Mouse (Mus musculus) right cerebral cortex, postnatal 25 days (tissue): Measurements from ENCODE around the gene Psmb9.
"Not testable (repeated sequence)": the region's sequence is repeated elsewhere in the genome, so short reads cannot be mapped to it uniquely, and the experiment has no call there.

Experiments used
- DNase-seq: peaks from one replicate; pipeline ENCODE4 v3.0.0; 2022

Psmb9 gene

DNA sequence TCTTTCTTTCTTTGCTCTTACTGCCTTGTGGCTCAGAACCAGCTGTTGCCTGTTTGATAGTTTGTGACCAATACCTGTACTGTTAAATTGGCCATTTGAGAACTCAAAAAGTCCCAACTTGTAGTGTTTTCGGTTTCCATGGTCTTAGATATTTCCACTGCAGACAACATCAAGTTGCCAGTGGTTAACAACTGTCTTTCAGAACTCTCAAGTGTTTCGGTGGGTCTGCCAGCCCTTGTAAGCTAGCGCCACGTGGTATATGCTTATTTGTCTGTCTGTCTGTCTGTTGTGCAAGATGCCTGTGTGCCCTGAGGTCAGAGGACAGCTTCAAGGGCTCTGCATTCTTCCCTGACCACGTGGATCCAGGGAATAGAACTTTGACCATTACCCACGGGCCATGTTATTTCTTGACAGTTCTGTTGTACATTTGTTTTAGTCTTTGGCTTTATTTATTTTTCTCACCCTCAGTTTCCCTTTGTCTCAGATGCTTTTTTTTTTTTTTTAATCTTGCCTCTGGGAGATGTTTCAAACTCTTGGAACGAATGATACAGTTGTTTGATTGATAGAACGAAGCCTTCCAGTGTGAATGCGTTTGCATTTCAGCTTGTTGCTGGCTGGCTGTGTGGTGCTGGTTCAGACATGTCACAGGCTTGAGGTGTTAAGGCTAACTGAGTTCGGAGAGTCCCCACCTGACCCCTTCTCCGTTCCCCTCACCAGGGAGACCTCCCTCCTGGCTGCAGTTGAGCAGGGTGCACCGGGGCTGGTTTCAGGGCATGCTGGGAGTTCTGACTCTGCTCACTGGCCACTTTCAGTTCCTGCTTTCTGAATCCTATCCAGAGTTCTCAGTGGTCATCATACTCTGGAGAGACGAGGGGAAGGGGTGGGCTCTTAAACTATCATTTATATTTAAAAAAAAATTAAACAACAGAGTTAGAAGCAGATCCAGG is 7.4 kb downstream of the Psmb9 start:
- no peak for DNase-seq

GRCm38 (mm10) chr17:34179019-34179418 is 8.5 kb downstream of the Psmb9 start:
- DNase-seq = no peak

- DNase-seq = no peak
These were observed 10.4 kb downstream of the Psmb9 start for GRCm38 (mm10) chr17:34177179-34177578.

GRCm38 (mm10) chr17:34174075-34174474 is 13.5 kb downstream of the Psmb9 start:
- DNase-seq = no peak

DNA sequence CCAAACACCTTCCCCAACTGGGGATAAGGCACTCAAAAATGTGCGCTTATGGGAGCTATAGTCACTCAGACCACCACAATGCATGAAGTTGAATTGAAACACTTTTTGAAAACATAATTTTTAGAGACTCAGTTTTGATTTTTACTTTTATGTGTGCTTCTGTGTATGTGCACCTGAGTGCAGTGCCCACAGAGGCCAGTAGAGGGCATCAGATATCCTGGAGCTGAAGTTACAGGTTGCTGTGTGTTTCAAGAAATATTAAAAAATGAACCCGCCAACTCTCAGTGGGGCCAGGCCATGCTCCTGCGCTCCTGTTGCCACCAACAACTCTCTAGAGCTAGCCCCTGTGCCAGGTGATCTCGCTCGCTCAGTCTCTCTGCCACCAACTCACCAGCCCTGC is 15.0 kb downstream of the Psmb9 start:
- no peak for DNase-seq

GRCm38 (mm10) chr17:34170877-34171498 is 16.6 kb downstream of the Psmb9 start:
- DNase-seq = peak; percentile 52

DNA sequence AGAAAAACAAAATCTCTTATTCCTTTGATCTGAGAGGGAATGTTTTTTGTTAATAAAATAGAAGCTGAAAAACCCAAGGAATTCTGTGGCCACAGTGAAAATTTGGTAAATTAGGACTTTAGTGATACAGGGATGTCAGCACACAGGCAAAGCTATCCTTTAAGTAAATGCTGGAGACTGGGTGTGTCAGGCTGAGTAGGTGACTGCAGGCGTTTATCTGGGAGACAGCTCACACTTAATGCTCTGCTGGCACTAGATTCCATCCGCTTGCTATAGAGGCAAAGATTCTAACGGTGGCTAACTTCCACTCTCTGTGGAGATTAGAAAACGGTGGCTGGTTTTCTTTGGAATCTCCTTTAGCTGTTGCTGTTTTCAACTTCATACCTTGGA is 17.1 kb downstream of the Psmb9 start:
- DNase-seq = no peak

- no peak for DNase-seq
These were observed 18.3 kb downstream of the Psmb9 start for GRCm38 (mm10) chr17:34169279-34169678.

DNA sequence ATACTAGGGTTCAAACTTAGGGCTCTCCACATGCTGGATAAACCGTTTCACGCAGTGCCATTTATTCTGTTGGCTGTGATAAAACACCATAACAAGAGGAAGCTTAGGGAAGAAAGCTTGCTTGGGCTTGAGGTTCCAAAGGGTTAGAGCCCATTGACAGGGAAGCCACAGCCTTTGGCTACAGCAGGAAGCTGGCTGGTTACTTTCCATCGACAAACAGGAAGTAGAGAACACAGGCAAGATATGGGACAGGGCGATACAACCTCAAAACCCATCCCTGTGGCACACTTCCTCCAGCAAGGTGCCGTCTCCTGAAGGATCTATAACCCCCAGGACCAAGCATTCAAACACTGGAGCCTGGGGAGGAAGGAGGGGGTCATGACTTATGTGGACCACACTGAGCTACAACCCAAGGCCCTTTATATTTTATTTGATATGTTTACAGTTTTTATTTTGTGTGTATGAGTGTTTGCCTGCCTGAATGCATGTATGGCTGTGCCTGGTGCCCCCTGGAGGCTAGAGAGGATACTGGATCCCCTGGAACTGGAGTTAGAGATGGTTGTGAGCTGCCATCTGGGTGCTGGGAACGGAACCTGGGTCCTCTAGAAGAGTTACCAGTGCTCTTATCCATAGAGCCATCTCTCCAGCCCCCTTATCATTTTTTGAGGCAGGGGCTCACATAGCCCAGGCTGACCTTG is 22.4 kb downstream of the Psmb9 start:
- DNase-seq = no peak

DNA sequence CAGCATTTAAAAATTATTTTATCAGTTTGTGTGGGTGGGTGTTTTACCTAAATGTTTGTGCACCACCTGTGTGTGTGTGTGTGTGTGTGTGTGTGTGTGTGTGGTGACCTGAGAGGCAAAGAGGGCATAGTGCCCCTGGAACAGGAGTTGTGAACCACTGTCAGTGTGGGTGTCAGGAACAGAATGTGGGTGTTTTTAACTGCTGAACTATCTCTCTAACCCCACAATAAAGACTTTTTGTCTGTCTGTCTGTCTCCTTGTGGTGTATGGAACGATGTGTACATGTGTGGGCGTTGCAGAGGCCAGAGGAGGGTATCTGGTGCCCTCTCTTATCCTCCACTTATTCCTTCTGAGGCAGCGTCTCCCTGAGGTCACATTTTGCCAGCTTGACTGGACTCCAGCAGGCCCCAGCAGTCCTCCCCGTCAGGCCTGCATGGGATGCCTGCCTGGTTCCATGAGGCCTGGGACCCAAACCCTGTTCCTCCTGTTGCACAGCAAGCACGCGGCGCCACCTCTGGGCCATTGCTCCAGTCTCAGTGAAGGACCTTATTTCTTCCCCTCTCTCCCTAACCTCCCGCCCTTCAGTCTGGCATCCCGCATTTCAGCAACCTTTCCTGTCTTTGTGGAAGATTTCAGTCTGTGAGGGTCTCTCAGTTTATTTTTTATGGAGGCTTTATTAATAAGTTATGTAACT is 23.2 kb downstream of the Psmb9 start:
- no peak for DNase-seq

GRCm38 (mm10) chr17:34155534-34155933 is 32.0 kb downstream of the Psmb9 start:
- no peak for DNase-seq

DNA sequence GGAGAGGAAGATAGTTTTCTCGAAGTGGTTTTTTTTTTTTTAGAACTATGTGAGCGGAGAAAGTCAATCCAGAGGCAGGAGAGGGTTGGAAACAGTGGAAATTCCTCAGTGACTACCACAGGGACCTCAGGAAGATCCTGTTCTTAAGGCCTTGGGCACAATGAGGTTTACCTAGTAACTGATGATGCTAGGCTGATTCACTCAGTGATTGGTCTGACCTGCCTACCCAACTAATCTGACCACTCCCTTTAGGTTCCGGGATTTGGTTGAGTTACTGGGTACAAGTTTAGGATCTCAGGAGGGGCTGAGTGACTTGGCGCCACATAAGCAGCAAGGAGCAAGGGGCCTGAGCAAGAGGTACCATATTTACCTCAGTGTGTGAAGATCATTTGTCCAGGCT is 34.6 kb downstream of the Psmb9 start, which contains the start of gene H2-DMb1:
Gene H2-DMb1 (plus strand): TSS at position 150 of the 400 bp plus-strand sequence.
- no peak for DNase-seq

DNA sequence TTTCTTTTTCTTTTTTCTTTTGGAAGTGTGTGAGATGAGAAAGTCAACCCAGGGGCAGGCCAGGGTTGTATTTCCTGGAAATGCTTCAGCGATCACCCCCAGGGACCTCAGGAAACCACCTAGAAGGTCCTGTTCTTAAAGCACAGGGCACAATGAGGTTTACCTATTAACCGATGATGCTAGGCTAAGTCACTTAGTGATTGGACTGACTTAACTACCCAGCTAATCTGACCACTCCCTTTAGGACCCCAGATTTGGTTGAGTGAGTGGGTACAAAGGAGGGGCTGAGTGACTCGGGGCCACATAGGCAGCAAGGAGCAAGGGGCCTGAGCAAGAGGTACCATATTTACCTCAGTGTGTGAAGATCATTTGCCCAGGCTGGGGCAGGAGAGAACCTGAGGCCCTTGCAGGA is 42.6 kb downstream of the Psmb9 start:
- DNase-seq = no peak

- DNase-seq = not testable (repeated sequence)
These were observed 43.3 kb downstream of the Psmb9 start for GRCm38 (mm10) chr17:34144221-34144620.

GRCm38 (mm10) chr17:34143461-34143860 is 44.1 kb downstream of the Psmb9 start:
- DNase-seq = no peak

DNA sequence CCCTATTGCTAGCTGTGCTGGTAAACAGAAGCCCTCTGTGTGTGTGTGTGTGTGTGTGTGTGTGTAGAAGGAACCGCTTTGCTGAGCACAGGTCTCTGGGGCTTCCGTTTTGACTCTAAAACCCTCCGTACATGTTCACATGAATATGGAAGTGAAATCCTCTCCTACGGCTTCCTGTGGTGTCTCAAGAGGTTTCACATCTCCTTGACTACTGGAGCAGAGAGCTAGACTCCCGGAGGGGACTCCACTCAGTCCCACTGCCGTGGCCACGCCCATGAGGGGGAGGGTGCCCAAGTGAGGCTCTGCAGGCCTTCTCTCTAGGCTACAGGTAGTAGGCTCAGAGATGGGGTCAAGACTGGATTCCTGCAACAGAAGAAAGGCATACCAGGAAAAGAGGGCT is 44.5 kb downstream of the Psmb9 start, which contains the start of gene H2-DMb2:
Gene H2-DMb2 (plus strand): TSS at position 275 of the 400 bp plus-strand sequence.
- no peak for DNase-seq

- DNase-seq = no peak
These were observed 45.0 kb downstream of the Psmb9 start for GRCm38 (mm10) chr17:34142456-34143010.

DNA sequence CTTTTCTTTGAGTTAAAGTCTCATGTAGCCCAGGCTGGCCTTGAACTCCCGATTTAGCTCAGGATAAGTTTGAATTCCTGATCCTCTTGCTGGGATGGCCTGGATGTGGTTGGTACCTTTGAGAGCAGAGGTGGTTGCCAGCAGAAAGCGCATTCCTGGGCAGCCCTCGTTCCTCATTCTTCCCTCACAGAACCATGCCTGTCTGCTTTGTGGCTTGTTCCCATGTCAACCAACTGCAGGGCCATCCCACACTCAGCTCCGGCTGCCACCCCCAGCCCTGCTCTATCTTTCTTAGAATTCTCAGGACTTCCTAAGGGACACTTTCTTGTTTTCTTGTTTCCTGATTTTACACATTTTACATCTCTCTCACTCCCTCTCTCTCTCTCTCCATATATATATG is 46.1 kb downstream of the Psmb9 start:
- DNase-seq = peak; percentile 40

GRCm38 (mm10) chr17:34140240-34140639 is 47.3 kb downstream of the Psmb9 start:
- no peak for DNase-seq

- no peak for DNase-seq
These were observed 48.1 kb downstream of the Psmb9 start for GRCm38 (mm10) chr17:34139416-34139815.

GRCm38 (mm10) chr17:34138655-34139054 is 48.9 kb downstream of the Psmb9 start:
- DNase-seq = no peak

DNA sequence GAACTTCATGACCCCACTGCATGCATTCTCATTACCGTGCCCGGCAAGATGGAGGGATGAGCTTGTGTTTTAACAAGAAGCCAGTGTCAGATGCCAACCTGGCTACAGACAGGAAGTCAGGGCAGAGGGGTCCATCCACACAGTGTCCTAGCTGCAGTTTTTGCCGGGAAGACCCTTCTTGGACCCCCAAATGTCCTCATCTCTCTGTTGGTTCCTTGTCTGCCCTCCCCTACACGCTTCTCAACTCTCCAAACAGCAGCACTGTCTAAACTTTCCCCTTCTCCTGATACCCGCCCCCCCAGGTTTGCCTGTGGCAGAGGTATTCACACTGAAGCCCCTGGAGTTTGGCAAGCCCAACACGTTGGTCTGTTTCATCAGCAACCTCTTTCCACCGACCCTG is 50.0 kb downstream of the Psmb9 start:
- no peak for DNase-seq
